8 mouse cellular contexts compared by ENCODE assay signal in genomic region chr4:120924554-120925299, GRCm38 (mm10). TPM values are rescaled to one million over a fixed set of nuclear protein-coding genes. Genes with fewer than 3 reads are reported as not detected.
DNase-seq lines count a peak whose midpoint lies in the region; ATAC-seq lines count a peak whose summit lies in the region.

Exo5 (minus strand) TSS chr4:120925017.

- DNase-seq in R1 (ENCODE audit: low read depth, low spot score): peak; percentile 97
- peak; percentile 82 to 90 for DNase-seq in cerebellum, postnatal 25 days
- peak; percentile 75 to 84 for DNase-seq in frontal cortex, postnatal 25 days (ENCODE audit: low spot score in 2 of 2)
- DNase-seq in hindbrain, embryonic 14.5 days (ENCODE audit: low spot score): peak; percentile 87
- DNase-seq in layer of hippocampus, postnatal 36 days: peak; percentile 84 to 86
- DNase-seq in lung, postnatal 36 days: peak; percentile 93
- DNase-seq in retina, postnatal 1 day: peak; percentile 97
- DNase-seq in urinary bladder, adult 18-20 months (ENCODE audit: low spot score in 2 of 2): peak; percentile 81 to 85

- peaks cover 25% of the 10 kb centered on the region for H3K36me3 ChIP-seq in hindbrain, embryonic 14.5 days (replicated peaks; ENCODE audit: control insufficient read depth, insufficient read depth)

- ATAC-seq in hindbrain, embryonic 14.5 days (ENCODE audit: low FRiP score): peak; percentile 98

- peak within 1 kb of the TSS; percentile 66 for H3K9ac ChIP-seq in hindbrain, embryonic 14.5 days

- peaks cover 5% of the 10 kb centered on the region; the same call in 1 of the 2 replicates for H3K4me1 ChIP-seq in hindbrain, embryonic 14.5 days (replicated peaks; ENCODE audit: control insufficient read depth, insufficient read depth, low read length)

- no peaks in the 10 kb centered on the region for H3K27me3 ChIP-seq in hindbrain, embryonic 14.5 days (ENCODE audit: control insufficient read depth, insufficient read depth, low read length)

- H3K4me2 ChIP-seq in hindbrain, embryonic 14.5 days (replicated peaks): peak within 1 kb of the TSS; percentile 65

- peaks cover 22% of the 10 kb centered on the region for H3K9me3 ChIP-seq in hindbrain, embryonic 14.5 days (ENCODE audit: control insufficient read depth, low read length)

- under 1% methylated on average over 33 of the region's 33 CpGs for WGBS in hindbrain, embryonic 14.5 days

- H3K4me3 ChIP-seq in hindbrain, embryonic 14.5 days (replicated peaks; ENCODE audit: low read length): peak within 1 kb of the TSS; percentile 45

- peak within 1 kb of the TSS; percentile 84 for H3K27ac ChIP-seq in hindbrain, embryonic 14.5 days

RNA-seq across cellular contexts. Expression of gene Exo5, which starts in this region (rescaled TPM):
- polyA plus RNA-seq in hindbrain, embryonic 14.5 days (2014; fragmentation: Nextera tagmentation; extraction: Ambion mirVana): 23.2 and 29.6 TPM in 2 replicates
- 10 to 100 TPM; 11.6 to 13.0 TPM for total RNA-seq in layer of hippocampus, postnatal 36 days (2021)

Comparison
In these comparisons a context has a peak if more than half of its experiments do, and no peak if none do; other contexts are left out.
1. Peak in every context shown above with its lines: DNase-seq, ATAC-seq, H3K4me3 ChIP-seq and H3K27ac ChIP-seq.